Mouse (Mus musculus) adrenal gland, adult 18-20 months (tissue): ENCODE measurements around the gene Polr2l. TPM values are rescaled to one million over a fixed set of nuclear protein-coding genes. Genes with fewer than 3 reads are reported as not detected.
A peak's percentile ranks its signal among the peaks of the same experiment; 100 is the strongest.

Source experiments
- DNase-seq, 2 experiments: peaks; one replicate each; pipeline ENCODE4 v3.0.0; 2021 to 2022; ENCODE audit warnings: low spot score in 2 of 2
- total RNA-seq, 2 experiments: library from RNA; stranded (reverse); gene quantifications; 1 replicate in 1 of 2; 2 replicates in 1 of 2; pipeline ENCODE4 v1.2.3; 2021

The Polr2l gene
- total RNA-seq, 2 experiments from 2014 or later, result 104 to 114 TPM

DNA sequence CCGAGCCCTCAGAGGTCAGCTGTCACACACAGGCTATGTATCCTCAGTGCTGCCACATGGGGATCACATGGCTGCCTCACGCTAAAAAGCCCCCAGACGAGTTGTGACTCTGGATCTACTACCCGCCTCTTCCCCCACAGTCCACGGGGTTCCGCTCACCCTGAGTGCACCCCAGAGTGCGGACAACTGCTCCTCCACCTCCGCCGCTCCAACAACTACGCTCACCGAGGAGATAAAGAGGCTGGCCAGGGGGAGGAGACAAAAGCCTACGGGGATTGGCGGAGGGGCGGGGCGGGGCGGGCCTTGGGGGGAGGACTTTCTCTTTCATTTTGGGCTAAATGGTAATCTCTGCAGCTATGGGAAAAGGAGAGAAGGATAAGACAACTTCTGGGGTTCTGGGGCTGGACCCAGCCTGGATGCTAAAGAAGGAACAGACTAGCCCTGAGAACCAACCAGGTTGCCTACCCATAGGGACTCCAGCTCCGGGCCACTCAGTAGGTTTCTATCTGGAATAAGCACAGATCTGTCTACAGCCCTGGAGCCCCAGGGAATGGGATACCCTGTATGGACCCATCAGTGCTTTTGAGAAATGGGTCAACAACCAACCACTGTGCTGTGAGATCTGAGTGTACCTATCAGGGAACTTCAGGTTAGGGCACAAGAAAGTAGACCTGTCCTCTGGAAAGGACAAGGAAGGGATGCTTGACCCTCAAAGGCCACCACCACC, 39.6 kb downstream of the Polr2l start:
- DNase-seq, result peak; percentile 69 to 71

DNA sequence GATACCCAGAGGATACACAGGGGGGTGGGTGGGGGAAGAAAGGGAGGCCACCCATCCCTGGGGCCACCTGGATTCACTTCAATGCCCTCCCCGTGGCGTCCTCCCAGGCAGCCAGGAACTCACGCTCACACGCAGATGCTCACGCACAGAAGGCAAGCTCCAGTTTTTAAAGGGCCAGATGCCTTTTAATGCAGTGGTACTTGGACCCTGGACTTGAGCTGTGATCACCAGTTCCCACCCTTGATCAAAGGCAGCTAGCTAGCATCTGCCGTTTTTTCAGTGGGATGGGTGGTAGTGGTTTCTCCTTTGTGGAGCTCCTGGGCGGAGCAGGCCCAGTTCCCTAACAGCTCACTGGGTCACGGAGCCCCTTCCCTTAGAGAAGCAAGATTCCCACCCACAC, 40.5 kb downstream of the Polr2l start:
- DNase-seq, result no peak

DNA sequence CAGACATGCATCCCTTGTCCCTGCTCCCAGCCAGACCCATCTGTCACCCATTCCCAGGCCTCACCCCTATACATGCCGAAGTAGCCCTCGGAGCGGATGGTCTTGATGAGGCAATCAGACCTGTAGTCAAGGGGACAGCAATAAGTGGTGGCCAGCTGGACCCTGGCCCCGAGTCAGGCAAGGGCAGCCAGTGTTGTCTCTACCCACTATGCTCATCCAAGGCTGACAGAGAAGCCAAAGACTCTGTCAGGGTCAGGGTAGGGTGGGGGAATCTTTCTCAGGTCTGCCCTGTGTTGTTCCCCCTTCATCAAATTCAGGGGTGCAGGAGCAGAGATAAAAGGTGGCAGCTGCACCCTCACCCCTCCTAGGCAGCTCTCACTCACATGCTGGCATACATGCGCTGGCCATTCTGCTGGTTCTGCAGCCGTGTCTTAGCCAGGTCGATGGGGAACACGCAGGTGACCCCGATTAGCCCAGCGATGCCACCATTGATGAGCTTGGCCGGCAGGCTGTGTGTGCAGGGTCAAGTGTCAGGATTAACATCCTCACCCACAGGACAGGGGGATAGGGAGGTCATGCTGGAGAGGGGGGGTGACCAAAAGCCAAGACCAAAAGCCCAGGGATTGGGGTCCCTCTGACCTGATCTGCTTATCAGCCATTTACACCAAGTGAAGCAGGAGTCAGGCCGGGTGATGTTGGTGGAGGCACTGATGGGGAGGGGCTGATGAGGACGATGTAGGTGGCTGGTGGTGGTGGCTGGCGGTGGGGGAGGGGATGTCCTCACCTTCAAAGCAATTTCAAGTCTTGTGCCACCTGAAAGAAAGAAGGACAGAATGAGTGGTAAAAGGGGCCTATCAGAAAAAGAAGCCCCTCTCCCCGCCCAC, 41.2 kb downstream of the Polr2l start:
- no peak for DNase-seq

DNA sequence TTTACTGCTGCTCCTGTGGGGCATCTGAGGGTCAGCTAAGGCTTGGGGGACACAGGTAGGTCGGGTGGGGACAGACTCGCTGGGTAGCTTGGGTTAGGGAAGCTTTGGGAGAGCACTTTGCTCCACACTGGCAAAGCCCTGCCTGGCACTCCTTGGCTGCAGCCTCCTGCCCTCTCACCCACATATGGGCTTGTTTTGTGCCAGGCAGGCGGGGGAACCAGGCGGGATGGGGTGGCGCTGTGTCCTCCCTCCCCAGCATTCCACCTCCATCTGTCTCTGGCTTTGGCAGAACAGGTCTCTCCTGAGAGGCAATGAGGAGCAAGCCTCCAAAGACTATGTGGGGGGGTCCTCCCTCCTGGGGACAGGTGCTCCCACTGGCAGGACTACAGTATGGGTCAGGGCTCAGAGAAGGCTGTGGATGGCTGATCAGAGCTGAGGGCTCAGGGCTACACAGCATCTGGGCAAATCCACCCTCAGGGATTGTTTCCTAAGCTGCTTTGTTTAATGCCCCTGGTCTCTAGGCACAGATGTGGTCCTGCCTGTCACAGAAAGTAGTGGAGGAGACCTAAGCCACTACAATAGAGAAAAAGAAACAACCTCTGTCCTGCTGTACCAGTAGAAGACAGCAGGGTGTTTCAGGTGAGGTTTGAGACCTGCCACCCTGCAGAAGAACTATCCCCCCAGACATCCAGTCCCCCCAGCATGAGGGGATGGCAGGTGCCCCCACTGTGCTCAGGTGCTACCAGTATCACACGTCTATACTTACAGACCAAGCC, 42.0 kb downstream of the Polr2l start:
- DNase-seq, result peak in 1 of 2 experiments; percentile 66

DNA sequence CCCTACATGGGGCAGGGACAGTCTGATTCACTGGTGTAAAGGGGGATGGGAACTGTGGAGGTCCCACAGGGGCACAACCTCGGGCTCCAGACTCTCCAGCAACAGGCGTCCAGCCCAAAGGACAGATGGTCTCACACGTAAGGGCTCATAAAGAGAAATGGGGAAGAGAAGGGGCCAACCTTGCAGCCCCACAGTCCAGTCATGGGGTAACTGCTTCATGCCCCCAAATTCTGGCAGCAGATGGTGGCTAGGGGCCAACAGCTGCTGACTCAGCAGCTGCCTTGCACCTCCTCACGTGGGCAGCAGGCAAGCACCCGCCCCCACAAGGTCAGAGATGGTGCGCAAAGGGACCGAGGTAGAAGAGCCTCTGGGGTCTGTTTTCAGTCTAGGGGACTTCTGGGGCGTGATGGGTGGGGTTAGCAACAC, 42.7 kb downstream of the Polr2l start:
- peak; percentile 66 to 74 for DNase-seq

DNA sequence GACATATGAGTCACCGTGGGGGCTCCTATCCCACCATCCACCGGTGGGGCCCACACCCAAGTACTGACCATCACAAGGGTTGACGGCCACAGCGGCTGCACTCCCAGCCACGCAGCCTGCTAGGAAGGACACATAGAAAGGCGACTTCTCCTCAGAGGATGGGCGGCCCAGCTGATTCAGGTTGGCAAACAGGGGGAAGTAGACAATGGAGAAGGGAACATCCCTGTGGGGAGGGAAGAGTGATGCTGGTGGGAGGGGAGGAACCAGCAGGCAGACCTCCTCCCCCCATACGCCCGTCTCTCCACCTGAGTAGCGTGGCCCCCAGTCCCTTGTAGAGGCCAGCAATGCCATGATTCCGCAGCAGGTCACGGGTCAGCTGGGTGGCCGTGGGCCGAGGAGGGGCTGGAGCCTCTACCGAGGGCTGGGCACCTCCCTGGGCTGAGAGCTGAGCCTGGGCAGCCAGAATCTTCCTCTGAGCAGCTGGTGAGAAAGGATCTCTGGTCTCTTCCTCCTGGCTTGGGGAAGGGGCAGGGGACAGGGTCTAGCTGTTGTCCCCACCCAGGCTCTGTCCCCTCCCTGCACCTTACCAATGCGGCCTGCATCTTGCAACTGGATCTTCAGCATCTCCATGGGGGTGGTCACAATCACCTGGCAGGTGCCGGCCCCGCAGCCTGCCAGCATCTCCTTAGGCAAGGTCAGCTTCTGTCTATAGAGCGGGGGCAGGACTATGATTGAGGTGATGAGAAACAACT, 43.3 kb downstream of the Polr2l start:
- DNase-seq, result no peak

DNA sequence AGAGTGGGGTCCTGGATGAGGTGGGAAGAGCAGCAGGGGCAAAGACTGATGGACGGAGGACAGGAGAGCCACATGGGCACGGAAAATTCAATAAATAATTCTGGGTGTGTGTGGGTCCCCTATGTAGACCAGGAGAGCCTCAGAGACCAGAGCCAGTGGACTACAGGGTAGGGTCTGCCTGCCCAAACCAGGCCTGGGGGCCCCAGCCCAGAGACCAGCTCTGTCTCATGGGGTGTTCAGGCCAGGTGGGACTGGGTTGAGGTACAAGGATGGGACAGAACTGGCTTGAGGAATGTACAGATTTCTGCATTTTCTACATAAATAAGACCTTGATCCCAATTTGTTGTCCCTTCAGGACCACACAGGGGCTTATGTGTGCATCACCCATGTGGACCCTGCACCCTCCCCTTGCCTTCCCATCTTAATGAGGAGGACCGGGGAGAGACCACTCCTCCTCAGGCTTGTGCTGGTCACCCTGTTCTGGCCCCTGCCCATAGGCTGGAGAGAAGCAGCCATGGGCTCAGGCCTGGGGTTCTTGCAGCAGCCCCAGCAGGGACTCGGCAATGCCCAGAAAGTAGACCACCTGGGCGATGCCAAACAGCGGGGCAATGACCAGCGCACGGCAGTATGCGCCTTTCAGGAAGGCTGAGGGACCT, 44.2 kb downstream of the Polr2l start:
- DNase-seq, result no peak

DNA sequence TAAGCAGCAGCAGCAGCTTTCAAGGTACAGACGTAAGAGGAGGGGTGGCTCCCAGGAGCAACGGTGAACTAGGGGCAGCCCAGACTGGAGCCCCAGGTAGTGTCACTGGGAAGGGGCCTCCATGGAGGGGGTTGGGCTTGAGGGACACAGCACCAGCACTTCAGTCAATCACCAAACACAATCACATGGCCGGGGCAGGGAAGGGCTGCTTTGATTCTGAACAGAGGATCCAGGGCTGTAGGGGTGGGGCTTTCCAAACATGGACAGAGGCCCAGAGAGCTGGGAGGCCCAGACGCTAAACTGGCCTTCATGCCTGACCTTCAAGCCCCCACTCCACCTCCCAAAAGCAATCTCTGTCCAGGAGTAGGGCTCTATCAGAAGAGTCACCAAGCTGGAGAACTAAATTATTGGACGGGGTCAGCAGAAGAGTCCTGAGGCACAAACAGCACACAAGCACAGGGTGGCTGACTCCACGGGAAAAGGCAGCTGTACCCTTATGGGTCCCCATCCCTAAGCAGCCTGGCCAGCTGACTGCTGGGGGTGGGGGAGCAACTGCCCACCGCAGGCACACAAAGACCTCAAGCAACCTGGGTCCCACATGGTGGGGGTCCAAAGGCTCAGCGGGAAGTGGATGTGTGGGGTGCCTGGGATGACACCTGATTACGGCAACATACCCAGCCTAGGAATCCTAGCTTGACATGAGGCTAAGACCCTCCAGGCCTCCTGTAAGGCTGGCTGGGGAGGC, 44.9 kb downstream of the Polr2l start:
- DNase-seq, result no peak

DNA sequence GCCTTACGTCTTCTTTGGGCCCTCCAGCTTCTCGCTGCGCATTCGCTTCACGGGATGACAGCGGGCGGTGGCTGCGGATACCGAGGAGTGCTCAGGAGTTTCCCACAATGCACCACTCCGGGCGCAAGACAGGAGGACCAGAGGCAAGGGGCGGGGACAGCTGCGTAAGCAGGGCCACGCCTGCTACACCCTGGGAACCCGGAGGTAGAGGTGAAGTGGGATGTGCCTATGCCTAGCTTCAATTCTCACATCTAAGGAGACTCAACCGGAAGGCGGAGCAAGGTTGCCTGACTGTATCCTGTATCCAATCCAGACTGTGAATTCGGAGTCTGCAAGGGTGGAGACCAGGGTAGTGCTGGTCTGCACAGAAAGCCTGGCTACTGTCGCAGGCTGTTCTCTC, 45.6 kb downstream of the Polr2l start, which contains the start of gene Cend1:
TSS of gene Cend1 (minus strand) at position 182 of the 400 bp plus-strand sequence.
- no peak for DNase-seq

DNA sequence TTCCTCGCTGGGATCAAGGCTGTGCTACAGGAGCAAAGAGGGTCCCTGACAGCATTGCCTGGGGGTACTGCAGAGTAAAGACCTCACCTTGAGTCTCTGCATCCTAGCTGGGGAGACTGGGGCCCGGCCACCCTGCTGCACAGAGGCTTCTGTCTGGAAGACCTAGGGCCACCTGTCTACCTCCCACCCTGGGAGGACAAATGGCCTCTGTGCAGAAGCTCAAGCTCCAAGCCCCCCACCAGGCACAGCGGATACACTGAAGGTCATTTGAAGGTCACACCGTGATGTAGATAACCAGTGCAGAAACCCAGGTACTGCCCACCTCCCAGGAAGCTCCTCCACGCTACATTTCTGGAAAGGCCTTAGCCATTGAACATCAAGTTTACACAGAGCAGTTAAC, 46.2 kb downstream of the Polr2l start:
- no peak for DNase-seq

DNA sequence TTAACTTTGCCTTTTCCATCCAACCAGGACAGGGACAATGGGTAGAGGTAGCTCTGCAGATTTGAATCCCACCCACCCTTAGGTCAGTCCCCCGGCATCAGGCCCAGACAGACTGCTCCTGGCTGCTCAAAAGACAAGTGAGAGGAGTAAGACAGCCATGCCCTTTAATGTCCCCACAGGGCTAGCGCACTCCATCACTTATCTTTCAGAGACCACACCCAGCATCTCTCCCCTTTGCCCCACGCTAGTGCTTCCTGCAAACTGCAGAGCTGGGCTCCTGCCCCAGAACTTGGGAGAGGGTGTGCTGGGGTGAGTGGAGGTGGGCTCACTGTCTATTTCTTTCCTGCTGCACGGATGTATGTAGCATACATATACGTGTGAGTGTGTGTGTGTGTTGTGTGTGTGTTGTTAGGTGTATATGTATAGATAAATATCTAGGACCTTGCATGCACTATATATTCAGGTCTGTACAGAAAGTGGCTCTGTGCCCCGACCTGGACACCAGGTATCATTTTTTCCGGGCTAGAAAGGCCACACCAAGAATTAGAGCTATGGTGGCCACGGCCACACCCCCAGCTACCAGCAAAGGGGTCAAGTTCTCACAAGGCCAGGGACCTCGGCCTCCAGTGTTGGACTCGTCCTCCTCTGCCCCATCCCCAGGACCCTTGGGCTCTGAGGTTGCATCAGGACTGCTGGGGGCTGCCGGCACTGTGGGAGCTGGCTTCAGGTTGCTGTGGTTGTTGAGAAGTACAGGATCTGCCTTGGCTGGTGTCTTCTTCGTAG, 47.8 kb downstream of the Polr2l start:
- DNase-seq, result no peak

DNA sequence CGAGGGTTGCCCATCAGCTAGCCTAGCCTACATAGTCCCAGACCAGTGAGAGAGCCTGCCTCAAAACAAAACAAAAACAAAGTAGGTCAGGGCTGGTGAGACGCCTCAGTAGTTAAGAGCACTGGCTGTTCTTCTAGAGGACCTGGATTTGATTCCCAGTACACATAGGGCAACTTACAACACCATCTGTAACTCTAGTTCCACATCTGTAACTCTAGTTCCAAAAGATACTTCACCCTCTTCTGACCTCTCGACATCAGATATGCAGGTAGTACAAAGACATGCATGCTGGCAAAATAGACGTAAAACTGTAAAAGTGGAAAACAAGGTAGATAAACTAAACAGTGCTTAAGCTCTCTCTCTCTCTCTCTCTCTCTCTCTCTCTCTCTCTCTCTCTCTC, 51.1 kb downstream of the Polr2l start:
- no peak for DNase-seq

Other genes with a start within 250 kb of the Polr2l start
- gene Phrf1, start 246.3 kb downstream of the Polr2l start, total RNA-seq, result 10 to 100 TPM; 75.8 to 76.0 TPM
- 1 to 10 TPM; 7.9 to 8.4 TPM for gene Irf7, start 208.7 kb downstream of the Polr2l start, total RNA-seq
- gene Cdhr5, start 198.3 kb downstream of the Polr2l start, total RNA-seq, result 1 to 10 TPM; 1.6 to 9.5 TPM
- not detected for gene Sct, start 196.0 kb downstream of the Polr2l start, total RNA-seq
- under 1 TPM; 0.19 to 0.27 TPM for gene Drd4, start 183.1 kb downstream of the Polr2l start, total RNA-seq
- 10 to 100 TPM; 21.9 to 30.3 TPM for gene Deaf1, start 147.4 kb downstream of the Polr2l start, total RNA-seq
- 10 to 100 TPM; 25.7 to 25.9 TPM for gene Tmem80, start 147.4 kb downstream of the Polr2l start, total RNA-seq
- gene Eps8l2, start 136.3 kb downstream of the Polr2l start, total RNA-seq, result 1 to 10 TPM; 1.9 to 2.7 TPM
- 100 to 1,000 TPM; 677 to 814 TPM for gene Taldo1, start 82.9 kb downstream of the Polr2l start, total RNA-seq
- gene Gatd1, start 61.0 kb downstream of the Polr2l start, total RNA-seq, result 10 to 100 TPM; 25.5 to 35.3 TPM
- gene Cend1, start 45.6 kb downstream of the Polr2l start, total RNA-seq, result 1 to 10 TPM; 1.7 to 2.4 TPM
- 100 to 1,000 TPM; 104 to 105 TPM for gene Slc25a22, start 37.2 kb downstream of the Polr2l start, total RNA-seq
- gene Pidd1, start 31.1 kb downstream of the Polr2l start, total RNA-seq, result 1 to 10 TPM; 1.1 to 1.4 TPM
- gene Rplp2, start 27.8 kb downstream of the Polr2l start, total RNA-seq, result 1,000 to 10,000 TPM in 1 of 2 experiments, 100 to 1,000 TPM in 1; 949 to 1,096 TPM
- gene Pnpla2, start 19.9 kb downstream of the Polr2l start, total RNA-seq, result 1,000 to 10,000 TPM in 1 of 2 experiments, 100 to 1,000 TPM in 1; 739 to 1,290 TPM
- 10 to 100 TPM; 11.2 to 12.5 TPM for gene Cracr2b, start 14.0 kb downstream of the Polr2l start, total RNA-seq
- gene Cd151, start 7.7 kb downstream of the Polr2l start, total RNA-seq, result 100 to 1,000 TPM; 317 to 379 TPM
- 10 to 100 TPM; 49.6 to 61.3 TPM for gene Tspan4, start 108 bp upstream of the Polr2l start, total RNA-seq
- 10 to 100 TPM; 54.5 to 59.0 TPM for gene Chid1, start 64.7 kb upstream of the Polr2l start, total RNA-seq
- gene Ap2a2, start 87.0 kb upstream of the Polr2l start, total RNA-seq, result 10 to 100 TPM; 56.4 to 83.8 TPM
- gene Muc6, start 180.2 kb upstream of the Polr2l start, total RNA-seq, result not detected
- 1 to 10 TPM in 1 of 2 experiments, under 1 TPM in 1; 0.50 to 2.7 TPM for gene Muc2, start 215.2 kb upstream of the Polr2l start, total RNA-seq